Mouse (Mus musculus) megakaryocyte, embryonic 14.5 days (primary cell): Measurements from ENCODE around the gene St6galnac6. TPM values are rescaled to one million over a fixed set of nuclear protein-coding genes. Genes with fewer than 3 reads are reported as not detected.
A peak's percentile ranks its signal among the peaks of the same experiment; 100 is the strongest.

Experiments used
- H3K27me3 ChIP-seq: replicated peaks from 2 replicates; pipeline ENCODE3; 2012; ENCODE audit warnings: inconsistent platforms
- H3K36me3 ChIP-seq: replicated peaks from 2 replicates; pipeline ENCODE3; 2012; ENCODE audit warnings: low read length, inconsistent platforms, mixed read lengths
- H3K4me1 ChIP-seq: 2 replicates; pipeline ENCODE4 v1.6.1; 2012; ENCODE audit warnings: inconsistent platforms
- H3K4me3 ChIP-seq: replicated peaks from 2 replicates; pipeline ENCODE3; 2012; ENCODE audit warnings: moderate library complexity, mild to moderate bottlenecking, inconsistent platforms
- H3K9me3 ChIP-seq: 2 replicates; pipeline ENCODE4 v1.6.1; 2012; ENCODE audit warnings: inconsistent platforms
- FLI1 ChIP-seq: IDR thresholded peaks from 2 replicates; pipeline ENCODE4 v1.6.1; 2012; ENCODE audit warnings: low read length, inconsistent platforms, mixed read lengths
- GATA1 ChIP-seq: IDR thresholded peaks from 3 replicates; pipeline ENCODE4 v1.6.1; 2012; ENCODE audit warnings: mixed read lengths, low read length, inconsistent platforms, borderline replicate concordance
- polyA plus RNA-seq: library from polyadenylated mRNA; stranded (reverse); fragments of >175 nt; gene quantifications from 2 replicates; pipeline ENCODE4 v1.2.3, GENCODE M21; 2012; ENCODE audit warnings: low replicate concordance; ENCODE audit not compliant: insufficient read depth

Gene St6galnac6
- polyA plus RNA-seq, 1 experiment: 36.4 TPM

- Histone ChIP-seq H3K4me1 (peaks cover 55% of the 10 kb centered on the region), H3K36me3 (peaks cover 74% of the 10 kb centered on the region), H3K9me3 (no peaks in the 10 kb centered on the region), H3K4me3 (peak overlapping the region; percentile 28), H3K27me3 (no peaks in the 10 kb centered on the region)
- TF ChIP-seq GATA1 (no peak), FLI1 (no peak)
Measured at GRCm38 (mm10) chr2:32612274-32612673, 12.8 kb downstream of the St6galnac6 start.

GRCm38 (mm10) chr2:32617109-32617508 is 17.6 kb downstream of the St6galnac6 start:
- Histone ChIP-seq H3K9me3 (no peaks in the 10 kb centered on the region), H3K4me1 (peaks cover 45% of the 10 kb centered on the region), H3K27me3 (no peaks in the 10 kb centered on the region), H3K4me3 (no peak overlapping the region), H3K36me3 (peaks cover 98% of the 10 kb centered on the region)
- no peak for TF ChIP-seq FLI1
- TF ChIP-seq GATA1: no peak

GRCm38 (mm10) chr2:32617601-32618000 is 18.1 kb downstream of the St6galnac6 start:
- Histone ChIP-seq H3K4me3 (no peak overlapping the region), H3K36me3 (peaks cover 98% of the 10 kb centered on the region)

GRCm38 (mm10) chr2:32618051-32618450 is 18.5 kb downstream of the St6galnac6 start:
- Histone ChIP-seq H3K27me3 (no peaks in the 10 kb centered on the region), H3K4me3 (no peak overlapping the region), H3K4me1 (peaks cover 47% of the 10 kb centered on the region), H3K36me3 (peaks cover 97% of the 10 kb centered on the region), H3K9me3 (no peaks in the 10 kb centered on the region)
- no peak for TF ChIP-seq FLI1
- no peak for TF ChIP-seq GATA1

More at GRCm38 (mm10) chr2:32617601-32618000, 18.1 kb downstream of the St6galnac6 start:
- Histone ChIP-seq H3K9me3 (no peaks in the 10 kb centered on the region), H3K27me3 (no peaks in the 10 kb centered on the region), H3K4me1 (peaks cover 47% of the 10 kb centered on the region)
- TF ChIP-seq GATA1: no peak
- no peak for TF ChIP-seq FLI1

GRCm38 (mm10) chr2:32620682-32621516 is 21.4 kb downstream of the St6galnac6 start:
- Histone ChIP-seq H3K4me3 (peak overlapping the region; percentile 33), H3K36me3 (peaks cover 72% of the 10 kb centered on the region), H3K4me1 (peaks cover 63% of the 10 kb centered on the region), H3K27me3 (no peaks in the 10 kb centered on the region), H3K9me3 (no peaks in the 10 kb centered on the region)
- TF ChIP-seq FLI1 (no peak), GATA1 (no peak)

GRCm38 (mm10) chr2:32621517-32621859 is 22.0 kb downstream of the St6galnac6 start, which contains the start of gene Ak1:
Ak1 (plus strand) TSS chr2:32621758.
- H3K36me3 ChIP-seq: peaks cover 66% of the 10 kb centered on the region
- peak within 1 kb of the TSS; percentile 33 for H3K4me3 ChIP-seq
- peaks cover 69% of the 10 kb centered on the region for H3K4me1 ChIP-seq
- H3K27me3 ChIP-seq: no peaks in the 10 kb centered on the region
- H3K9me3 ChIP-seq: no peaks in the 10 kb centered on the region
- no peak for TF ChIP-seq FLI1
- no peak for TF ChIP-seq GATA1

GRCm38 (mm10) chr2:32624111-32624748 is 24.7 kb downstream of the St6galnac6 start:
- H3K9me3 ChIP-seq: no peaks in the 10 kb centered on the region
- no peaks in the 10 kb centered on the region for H3K27me3 ChIP-seq
- no peak overlapping the region for H3K4me3 ChIP-seq
- H3K36me3 ChIP-seq: peaks cover 38% of the 10 kb centered on the region
- H3K4me1 ChIP-seq: peaks cover 87% of the 10 kb centered on the region
- no peak for TF ChIP-seq FLI1
- no peak for TF ChIP-seq GATA1

- H3K27me3 ChIP-seq: no peaks in the 10 kb centered on the region
- peak overlapping the region; percentile 86 for H3K4me3 ChIP-seq
- H3K9me3 ChIP-seq: no peaks in the 10 kb centered on the region
- peaks cover 27% of the 10 kb centered on the region for H3K36me3 ChIP-seq
- H3K4me1 ChIP-seq: peaks cover 87% of the 10 kb centered on the region
- TF ChIP-seq FLI1: no peak
- TF ChIP-seq GATA1: no peak
Measured at GRCm38 (mm10) chr2:32625212-32625872, 25.8 kb downstream of the St6galnac6 start.

GRCm38 (mm10) chr2:32625873-32626694 is 26.6 kb downstream of the St6galnac6 start:
- TF ChIP-seq FLI1: no peak
- TF ChIP-seq GATA1: no peak
- Histone ChIP-seq H3K4me3 (peak overlapping the region; percentile 86), H3K36me3 (peaks cover 26% of the 10 kb centered on the region), H3K4me1 (peaks cover 87% of the 10 kb centered on the region), H3K27me3 (no peaks in the 10 kb centered on the region), H3K9me3 (no peaks in the 10 kb centered on the region)
